Mouse (Mus musculus) skeletal muscle tissue, adult 2 months (tissue): ENCODE measurements at regions not wholly inside any gene's neighbourhood (a gene's known extent, or its start where the extent isn't known, plus 50 kb on each side); places are given as distances from the start of the nearest gene placed in this dataset.

Source experiments
- DNase-seq: peaks from one replicate; pipeline ENCODE4 v3.0.0-alpha.2; 2012; ENCODE audit warnings: low read depth, low spot score

DNA sequence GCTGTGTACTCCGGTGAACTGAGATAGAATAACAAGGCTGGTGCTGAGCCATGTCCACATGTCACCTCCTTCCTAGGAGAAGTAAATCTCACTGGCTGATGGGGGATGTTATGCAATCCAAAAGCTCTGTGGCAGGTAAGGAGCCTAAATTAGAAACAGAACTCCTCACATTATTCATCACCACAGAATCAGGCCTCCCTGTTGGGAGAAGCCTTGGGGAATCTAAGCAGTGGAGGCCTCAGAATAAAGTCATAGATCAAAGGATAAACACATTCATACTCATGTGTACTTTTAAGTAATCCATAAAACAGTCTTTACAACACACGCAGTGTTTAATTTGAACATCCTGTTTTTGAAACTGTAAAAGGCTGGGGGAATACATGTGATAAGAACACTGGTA is 1318.7 kb downstream of the Slc22a22 start:
- no peak for DNase-seq

DNA sequence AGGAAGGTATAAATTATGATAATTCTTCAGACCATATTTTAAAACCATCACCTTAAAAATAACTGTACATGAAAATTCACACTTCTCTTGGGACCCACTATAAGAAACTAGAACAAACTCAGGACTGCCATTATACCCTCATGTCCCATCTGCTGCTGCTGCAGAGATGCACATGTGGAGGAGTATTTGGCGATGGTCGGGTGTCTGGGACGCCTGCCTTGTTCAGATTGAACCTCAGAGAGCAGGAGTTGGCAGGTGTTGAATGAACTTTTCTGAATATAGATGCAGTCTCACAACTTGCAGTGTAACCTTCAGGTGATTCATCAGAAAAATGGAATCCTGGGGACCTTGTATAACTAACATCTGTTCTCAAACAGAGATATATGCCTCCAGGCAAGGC is 1338.0 kb downstream of the Slc22a22 start:
- DNase-seq, result no peak

DNA sequence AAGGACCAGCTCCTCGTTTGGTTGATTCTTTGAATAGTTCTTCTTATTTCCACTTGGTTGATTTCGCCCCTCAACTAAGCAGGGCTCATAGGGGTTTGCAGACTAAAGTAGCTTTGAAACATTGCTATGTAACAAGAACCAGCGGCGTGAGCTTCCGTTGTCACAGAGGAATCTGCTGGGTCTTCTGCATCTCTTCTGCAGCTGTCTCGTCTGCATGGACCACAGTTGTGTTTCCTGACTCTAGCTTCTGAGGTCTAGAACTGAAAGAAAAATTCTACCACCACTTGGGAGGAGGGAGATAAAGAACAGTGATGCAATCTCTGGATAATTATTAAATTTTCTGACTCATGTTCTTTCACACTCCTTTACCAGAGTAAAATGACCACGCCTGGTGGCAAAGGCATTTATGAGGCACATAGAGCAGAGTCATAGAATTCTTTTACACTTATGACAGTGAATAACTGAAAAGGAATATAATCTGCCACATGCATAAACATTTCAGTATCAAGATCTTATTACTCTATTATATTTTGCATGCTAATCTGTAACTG is 1340.9 kb downstream of the Slc22a22 start:
- peak; percentile 10 for DNase-seq

DNA sequence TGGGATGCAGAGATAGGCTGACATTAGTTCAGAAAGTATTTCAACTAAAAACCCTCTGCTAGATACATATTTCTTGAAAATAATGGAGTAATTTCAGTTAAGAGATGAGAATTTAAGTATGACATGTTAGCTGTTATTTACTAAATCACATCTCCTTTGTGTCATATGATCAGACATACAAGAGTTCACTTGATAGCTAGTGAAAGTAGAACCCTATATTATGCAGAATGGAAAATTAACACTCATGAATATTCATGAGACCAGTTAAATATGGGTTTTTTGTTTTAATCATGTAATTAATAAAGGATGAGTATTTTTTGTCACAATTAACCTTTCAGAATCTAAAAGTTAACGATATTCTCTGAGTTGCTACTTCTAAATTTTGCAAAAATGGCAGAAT is 1349.4 kb downstream of the Slc22a22 start:
- DNase-seq, result no peak

DNA sequence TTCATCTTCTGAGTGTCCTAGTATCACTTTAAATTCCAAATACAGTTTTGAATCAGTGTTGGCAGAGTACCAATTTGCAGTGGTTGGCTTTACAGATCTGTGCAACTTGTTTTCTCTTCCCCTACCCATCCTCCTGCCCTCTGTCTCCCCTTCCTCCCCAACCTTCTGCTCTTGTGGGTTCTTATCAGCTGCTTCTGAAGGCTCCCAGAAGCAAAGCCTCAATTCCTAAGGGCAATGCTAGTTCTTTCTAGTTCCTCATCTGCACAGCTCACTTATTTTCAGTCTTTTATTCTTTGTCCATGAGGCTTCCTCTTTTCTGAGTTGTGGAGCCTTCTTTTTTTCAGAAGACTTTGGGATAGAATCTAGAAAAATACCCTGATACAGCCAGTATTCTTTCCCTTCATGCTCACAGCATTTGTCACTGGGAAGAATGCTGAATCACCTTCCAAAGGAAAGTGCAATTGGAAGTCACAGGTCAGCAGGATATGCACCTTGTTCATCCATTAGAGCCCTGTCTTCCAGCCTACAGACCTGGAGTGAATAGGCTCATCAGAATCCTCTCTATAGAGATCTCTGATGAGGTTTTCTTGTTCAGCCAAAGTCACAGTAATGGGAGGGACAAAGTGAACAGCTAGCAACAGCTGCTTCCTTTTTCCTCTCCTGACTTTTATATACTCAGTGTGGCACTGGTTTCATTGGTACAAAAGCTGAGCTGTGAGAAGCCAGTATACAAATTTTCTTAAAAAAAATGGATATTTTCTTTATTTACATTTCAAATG is 1357.9 kb downstream of the Slc22a22 start:
- no peak for DNase-seq

DNA sequence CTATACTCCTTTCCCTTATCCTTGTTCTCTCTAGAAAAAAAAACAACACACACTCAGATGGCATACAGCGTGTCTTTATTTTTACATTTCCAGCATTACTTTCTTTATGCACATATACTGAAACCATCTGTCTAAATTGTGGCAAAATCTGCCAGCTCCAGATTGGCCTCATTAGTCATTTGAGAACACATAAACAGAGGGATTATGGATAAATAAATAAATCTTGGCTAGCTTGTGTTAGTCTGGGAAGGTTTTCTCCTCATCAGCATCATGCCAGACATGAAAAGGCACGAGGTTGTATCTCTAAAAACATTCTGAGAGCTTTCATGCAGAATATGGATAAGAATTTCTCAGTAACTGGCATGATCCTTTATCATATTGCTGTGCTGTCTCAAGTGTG is 1369.1 kb downstream of the Slc22a22 start:
- DNase-seq, result no peak

DNA sequence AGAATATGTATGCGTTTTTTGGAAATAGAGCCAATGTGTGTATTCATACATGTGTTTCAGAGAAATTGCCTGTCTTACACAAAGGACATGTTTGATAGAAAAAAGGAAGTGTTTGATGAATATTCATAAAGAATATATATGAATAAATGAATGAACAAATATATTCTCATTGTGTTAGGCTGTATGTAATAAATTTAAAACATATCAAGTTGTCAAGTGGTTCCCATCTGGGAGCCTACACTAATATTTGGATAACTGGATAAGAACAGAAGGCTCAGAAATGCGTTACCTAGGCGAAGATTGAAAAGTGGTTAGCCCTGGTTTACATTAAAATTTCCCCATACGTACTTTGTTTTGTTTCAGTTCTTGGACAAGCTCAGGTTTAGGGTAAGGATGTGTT is 1369.7 kb downstream of the Slc22a22 start:
- DNase-seq, result no peak

DNA sequence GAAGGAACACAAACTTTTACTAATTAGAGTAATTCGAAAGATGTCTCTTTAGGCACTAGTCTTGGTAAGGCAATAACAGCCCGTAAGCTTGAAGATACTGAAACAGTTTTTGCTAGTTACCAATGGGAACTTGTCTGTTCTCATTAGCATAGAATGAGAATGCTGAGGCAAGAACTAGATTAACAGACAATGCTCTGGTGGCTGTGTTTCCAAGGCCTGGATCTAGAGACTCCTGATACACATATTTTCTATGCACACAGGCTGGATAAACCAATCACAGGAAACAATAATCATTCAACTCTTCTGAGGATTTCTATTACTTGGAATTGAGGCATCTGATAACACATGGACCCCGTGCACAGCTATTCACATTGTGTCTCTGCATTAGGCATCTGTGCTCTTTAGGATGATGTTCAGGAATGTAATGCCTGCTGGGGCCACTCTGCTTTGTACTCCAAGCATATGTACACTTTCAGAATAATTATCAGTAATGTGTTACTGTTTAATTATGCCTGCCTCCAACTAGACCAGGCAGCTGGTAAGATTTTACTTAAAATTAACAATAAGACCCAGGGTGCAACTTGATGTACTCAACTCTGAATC is 1377.2 kb downstream of the Slc22a22 start:
- no peak for DNase-seq

DNA sequence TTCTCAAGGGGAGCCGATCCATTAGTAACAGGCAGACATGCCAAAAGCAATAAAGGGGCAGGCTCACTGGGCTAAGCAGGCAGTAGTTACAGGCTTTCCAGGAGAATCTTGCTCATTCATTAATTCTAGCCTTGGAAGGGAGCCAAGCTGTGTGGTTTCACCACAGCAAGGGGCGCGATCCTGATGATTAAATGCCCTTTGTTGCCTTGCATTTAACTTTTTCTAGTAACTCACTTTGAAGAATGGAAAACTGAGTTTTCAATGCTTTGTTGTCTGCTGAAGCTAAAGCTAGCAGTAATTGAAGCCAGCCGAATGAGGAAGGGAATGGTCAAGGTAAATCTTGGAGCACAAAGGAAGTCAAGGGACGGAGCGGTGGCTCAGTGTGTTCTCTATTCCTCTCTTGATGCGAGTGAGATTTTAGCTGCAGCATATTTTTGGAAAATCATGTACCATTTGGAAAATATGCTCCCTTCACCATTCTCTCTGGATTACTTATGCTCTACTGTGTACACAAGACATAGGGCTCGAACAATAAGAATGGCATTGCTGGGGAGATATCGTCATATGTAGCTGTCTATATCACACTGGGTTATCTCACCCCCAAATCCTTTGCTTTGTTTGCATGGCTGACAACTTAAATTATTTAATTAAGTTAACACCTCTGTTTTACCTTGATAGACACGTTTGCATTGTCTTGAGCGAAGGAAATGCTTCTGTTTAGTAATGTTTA is 1399.4 kb downstream of the Slc22a22 start:
- DNase-seq, result peak; percentile 26

DNA sequence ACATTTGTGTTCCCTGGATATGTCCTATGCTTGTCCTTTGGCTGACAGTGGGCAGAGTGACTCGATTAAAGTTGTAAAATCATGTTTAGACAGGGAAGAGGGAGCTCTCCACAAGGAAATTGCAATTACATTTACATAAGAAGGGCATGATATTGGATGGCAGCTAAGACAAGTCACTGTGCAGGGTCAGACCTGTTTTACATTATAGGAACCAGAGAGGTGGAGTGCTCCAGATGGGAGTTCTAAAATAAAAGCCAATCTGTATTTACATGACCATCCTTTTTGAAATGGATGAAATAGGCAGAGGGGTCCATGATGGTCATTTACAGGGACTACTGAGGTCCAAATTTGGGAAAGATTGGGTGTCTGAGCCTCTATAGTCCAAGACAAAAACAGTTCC is 1400.3 kb downstream of the Slc22a22 start:
- no peak for DNase-seq

DNA sequence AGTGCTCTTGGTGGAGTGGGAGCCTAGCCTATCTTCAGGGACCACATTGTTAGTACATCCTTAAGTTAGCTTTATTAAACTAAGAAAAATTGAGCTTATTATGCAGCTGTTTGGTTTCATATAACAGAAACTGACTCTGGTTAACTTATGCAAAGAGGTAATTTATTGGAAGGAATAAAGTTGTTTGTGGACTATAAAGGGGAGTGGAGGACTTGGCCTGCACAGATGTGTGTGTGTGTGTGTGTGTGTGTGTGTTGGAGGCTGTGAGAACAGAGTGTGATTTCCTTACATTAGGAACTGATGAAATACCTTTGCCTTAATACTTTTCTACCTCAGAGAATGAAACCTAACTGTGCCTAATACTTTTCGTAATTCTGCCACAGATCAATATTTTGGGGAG is 1400.7 kb downstream of the Slc22a22 start:
- no peak for DNase-seq

DNA sequence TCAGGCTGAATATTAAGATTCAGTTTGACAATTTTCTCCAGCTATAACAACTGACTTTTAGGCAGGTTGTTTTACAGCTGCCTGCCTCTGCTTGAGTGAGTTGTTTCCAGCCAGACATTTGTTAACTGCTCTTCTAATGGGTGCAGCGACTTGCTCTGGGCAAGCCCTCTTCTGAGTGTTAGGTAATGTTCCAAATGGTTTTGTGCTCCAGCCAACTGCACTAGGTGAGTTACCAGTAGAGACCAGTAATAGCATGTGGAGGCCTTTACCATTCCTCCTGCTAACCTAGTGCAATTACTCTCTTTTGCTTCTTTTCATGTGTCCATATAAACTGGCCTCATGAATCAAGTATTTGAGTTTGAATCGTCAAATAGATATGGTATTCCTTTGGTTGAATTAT is 1407.9 kb downstream of the Slc22a22 start:
- DNase-seq, result no peak

DNA sequence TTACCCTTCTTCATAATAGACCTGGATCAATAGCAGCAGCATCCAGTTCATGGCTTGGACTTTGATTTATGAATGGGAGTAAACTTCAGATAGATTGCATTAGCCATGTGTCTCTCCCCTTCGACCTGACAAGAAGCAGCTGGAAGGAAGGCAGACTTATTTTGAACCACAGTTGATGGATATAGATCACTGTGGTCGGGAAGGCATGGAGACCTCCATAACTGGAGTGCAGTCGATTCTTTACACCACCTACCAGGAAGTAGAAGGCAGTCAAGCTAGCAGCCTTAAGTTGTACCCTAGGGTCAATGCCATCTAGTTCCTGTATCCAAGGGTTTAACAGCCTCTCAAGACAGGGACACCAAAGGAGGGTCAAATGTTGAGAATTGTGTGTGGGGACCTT is 1410.2 kb downstream of the Slc22a22 start:
- no peak for DNase-seq

DNA sequence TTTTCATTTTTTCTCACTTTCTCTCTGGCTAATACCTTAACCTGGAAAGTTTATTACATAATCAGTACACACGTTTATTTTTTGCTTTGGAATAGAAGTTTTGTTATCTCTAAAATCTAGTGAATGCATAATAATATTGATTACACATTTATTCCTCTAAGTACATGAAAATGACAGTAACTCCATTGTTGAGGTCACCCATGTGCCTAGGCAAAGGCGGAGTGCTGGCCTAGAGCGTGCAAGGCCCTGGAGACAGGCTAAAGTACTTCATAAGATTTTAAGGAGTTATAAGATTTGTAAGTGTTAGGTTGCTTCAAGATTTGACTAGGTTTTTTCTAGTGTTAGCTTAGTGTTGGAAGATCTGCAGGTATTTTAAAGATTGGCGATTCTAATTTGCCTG is 1410.9 kb downstream of the Slc22a22 start:
- no peak for DNase-seq

DNA sequence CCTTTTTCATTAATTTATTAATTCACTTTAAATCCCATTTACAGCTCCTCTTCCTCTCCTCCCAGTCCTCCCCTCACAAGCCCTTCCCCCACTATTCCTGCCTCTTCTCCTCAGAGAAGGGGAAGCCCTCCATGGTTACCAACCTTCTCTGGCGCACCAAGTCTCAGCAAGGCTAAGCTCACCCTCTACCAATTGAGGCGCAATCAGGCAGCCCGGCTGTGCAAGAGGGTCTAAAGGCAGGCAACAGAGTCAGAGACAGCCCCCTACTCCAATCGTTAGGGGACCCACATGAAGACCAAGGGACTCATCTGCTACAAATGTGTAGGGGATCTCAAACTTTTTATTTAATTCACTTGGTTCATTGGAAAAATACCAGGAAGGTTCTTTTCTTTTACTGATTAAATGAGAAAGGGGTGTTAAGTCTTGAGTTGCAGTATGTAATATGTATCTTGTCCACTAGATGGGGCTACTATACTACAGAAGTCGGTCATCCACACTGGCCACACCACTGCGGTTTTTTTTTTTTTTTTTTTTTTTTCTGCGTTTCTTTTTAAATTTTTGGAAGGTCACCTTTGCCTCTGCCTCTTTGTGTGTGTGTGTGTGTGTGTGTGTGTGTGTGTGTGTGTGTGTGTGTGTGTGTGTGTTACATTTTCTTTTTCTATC is 1411.4 kb downstream of the Slc22a22 start:
- peak; percentile 44 for DNase-seq

DNA sequence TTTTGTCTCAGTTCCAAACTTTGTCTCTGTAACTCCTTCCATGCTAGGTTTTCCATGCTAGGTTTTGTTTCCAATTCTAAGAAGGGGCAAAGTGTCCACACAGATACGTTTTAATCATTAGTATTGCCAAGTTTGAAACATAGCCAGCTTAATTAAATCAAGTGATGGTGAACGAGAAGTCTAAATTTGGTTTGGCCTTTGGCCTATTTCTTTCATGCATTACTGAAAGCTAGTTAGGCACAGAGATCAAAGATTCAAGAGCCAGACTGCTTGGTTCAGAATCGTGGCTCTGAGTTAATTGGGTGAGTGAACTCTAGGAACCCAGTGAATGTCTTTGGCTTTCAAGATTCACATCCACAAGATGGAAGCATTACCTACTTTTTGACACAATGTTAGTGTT is 1414.8 kb downstream of the Slc22a22 start:
- DNase-seq, result no peak

DNA sequence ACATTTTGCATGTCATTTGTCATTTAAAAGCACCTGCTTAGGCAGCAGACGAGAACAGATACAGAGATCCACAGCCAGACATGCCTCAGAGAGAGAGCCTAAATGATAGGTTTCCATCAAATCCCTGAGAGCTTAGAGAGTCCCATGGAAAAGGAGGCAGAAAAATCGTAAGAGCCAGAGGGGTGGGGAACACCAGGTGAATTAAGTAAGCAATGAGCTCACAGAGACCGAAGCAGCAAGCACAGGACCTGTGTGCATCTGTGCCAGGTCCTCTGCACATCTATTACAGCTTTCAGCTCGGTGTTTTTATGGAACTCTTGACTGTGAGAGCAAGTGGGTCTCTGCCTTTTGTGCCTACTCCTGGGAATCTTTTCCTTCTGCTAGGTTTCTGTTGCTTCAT is 1416.1 kb downstream of the Slc22a22 start:
- no peak for DNase-seq

DNA sequence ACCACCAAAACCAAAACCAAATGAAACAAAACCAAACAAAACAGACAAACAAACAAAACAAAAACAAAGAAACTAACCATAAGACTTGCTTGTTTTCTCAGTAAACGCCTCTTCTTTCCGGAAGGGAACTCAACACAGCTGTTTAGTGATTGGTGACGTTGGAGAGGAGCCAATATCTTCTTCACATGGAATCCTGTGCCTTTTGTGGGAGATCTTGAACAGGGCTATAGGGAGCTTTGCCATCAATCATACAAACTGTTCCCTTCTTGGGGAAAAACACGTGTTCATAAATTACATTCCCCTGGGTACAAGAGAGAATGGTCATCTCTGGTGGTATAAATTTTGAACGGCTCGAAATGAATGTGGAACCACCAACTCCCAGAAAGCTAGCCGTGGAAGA is 1426.7 kb downstream of the Slc22a22 start:
- DNase-seq, result no peak

DNA sequence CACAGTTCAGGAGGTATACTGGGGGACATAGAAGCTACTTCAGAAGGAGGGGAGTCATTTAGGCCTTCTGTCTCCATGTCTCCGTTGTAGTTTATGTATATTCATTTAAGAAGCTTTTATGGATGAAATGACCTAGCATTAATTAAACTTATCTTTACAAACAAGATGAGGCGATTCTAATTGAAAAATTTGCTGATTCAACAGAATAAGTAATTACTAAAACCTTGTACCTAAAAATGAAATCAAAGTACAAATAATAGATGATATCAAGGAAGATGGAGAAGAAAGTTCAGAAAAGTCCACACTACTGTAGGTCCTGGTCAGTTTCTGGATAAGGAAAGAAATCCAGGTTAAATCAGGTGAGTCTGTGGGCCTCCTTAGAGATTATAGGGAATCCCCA is 1429.6 kb downstream of the Slc22a22 start:
- DNase-seq, result no peak

DNA sequence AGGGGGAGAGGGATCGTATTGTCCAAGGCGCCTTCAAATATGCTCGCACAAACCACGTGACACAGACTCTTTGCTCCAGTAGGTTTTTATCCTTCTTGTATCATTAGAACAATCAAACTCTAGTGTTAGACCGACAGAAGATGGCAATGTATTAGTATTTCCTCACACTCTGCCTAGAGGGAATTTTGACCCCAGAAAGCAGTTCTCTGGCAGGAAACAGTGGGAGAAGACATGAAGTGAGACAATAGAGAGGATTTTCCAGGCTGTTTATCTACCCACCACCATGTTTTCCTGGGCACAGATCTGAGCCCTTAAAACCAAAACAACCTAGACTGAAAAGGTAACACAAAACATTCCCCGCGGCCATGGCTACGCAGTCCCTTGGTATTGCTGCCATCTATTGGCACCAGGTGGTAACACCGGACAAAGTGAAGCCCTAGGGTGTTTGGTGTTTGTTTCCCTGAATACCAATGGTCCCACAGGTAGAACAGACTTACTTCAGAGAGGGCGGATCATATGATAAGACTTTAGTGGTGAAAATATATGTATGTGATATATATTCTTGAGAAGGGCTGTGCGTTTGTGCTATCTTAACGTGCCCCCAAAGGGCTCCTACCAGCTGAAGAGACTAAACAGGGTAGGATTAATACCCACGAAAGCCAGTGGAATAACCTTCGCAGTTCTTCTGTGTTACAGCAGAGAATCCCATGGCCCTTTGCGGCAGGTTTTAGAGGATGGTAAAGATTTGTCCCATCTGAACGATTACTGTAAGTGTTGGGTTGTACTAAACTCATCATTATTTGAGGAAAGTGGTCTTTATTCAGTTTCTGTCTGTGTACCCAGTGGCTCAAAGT is 1430.5 kb downstream of the Slc22a22 start:
- peak; percentile 30 for DNase-seq
